Mouse (Mus musculus) bone marrow macrophage, adult 2 months (primary cell): ENCODE measurements around the gene Lman2. TPM values are rescaled to one million over a fixed set of nuclear protein-coding genes. Genes with fewer than 3 reads are reported as not detected.

Experiments used
- H3K27ac ChIP-seq: 2 replicates; pipeline ENCODE4 v1.5.1; 2012; ENCODE audit warnings: low read depth, low read length; ENCODE audit not compliant: insufficient read depth
- H3K4me1 ChIP-seq: 2 replicates; pipeline ENCODE4 v1.6.1; 2012; ENCODE audit warnings: low read length; ENCODE audit not compliant: control insufficient read depth, insufficient read depth
- H3K4me3 ChIP-seq: 2 replicates; pipeline ENCODE4 v1.5.1; 2012; ENCODE audit warnings: mild to moderate bottlenecking, low read length, moderate library complexity; ENCODE audit not compliant: insufficient read depth
- CTCF ChIP-seq: IDR thresholded peaks from 2 replicates; pipeline ENCODE4 v1.5.1; 2012; ENCODE audit warnings: low read depth, mild to moderate bottlenecking, low read length, moderate library complexity
- POLR2A ChIP-seq: IDR thresholded peaks from 2 replicates; pipeline ENCODE4 v1.6.1; 2012; ENCODE audit warnings: mild to moderate bottlenecking, low read depth, low read length, borderline replicate concordance
- polyA plus RNA-seq: library from polyadenylated mRNA; stranded (reverse); fragments of >200 nt; gene quantifications from 2 replicates; pipeline ENCODE4 v1.2.4, GENCODE M21; 2012; ENCODE audit not compliant: missing spikeins, insufficient read depth, insufficient read length

The Lman2 gene
- polyA plus RNA-seq, 1 experiment: 94.6 TPM

DNA sequence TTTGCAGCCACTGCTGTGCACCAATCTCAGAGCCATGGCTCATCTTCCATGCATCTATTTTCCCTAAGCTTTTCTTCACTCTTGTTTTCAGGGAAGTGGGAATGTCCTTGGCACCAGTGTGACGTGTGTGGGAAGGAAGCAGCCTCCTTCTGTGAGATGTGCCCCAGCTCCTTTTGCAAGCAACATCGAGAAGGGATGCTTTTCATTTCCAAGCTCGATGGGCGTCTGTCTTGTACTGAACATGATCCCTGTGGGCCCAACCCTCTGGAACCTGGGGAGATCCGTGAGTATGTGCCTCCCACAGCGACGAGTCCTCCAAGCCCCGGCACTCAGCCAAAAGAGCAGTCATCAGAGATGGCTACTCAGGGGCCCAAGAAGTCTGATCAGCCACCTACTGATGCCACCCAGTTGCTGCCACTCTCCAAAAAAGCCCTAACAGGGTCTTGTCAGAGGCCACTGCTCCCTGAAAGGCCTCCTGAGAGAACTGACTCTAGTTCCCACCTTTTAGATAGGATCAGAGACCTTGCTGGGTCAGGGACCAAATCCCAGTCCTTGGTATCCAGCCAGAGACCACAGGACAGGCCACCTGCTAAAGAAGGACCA, 50.5 kb downstream of the Lman2 start:
- Histone ChIP-seq H3K27ac (no peak overlapping the region), H3K4me1 (peaks cover 4% of the 10 kb centered on the region), H3K4me3 (no peak overlapping the region)
- TF ChIP-seq CTCF: no peak
- TF ChIP-seq POLR2A: no peak

DNA sequence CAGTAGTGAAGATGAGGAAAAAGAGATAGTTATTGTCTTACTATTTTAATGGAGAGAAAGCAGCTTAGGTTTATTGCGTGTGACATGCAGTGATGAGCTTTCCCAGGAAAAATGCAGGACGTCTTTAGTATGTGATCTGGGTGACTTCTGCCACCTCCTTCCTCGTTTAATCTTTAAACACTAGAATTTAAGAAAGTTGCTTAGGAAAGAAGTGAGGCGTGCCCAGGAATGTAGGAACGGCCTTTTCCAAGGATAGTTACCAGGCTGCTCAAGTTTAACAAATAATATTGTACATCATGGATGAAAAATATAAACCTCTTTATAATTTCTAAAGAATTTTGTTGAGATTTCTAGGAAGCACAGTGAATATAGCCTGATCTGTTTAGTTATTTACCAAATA, 61.7 kb downstream of the Lman2 start:
- H3K4me3 ChIP-seq: no peak overlapping the region
- H3K4me1 ChIP-seq: no peaks in the 10 kb centered on the region
- no peak overlapping the region for H3K27ac ChIP-seq
- TF ChIP-seq CTCF (no peak), POLR2A (no peak)

DNA sequence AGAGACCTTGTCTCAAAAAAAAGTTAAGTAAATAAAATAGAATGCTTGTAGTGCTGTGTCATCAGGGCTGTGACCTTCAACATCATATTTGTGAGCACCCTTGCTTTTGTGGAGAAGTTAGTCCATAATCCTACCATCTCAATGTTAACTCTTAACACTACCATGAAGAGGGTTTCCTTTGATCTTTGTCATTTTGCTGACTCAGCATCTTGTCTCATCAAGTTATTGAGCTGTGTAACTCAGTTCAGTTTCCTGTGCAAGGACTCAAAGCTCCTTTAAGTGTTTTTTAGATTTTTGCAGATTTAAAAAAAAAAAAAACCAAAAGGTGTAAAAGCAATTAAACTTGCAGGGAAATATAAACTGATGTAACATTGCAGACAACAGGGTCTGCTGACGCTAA, 65.8 kb downstream of the Lman2 start:
- Histone ChIP-seq H3K27ac (no peak overlapping the region), H3K4me1 (no peaks in the 10 kb centered on the region), H3K4me3 (no peak overlapping the region)
- TF ChIP-seq CTCF (no peak), POLR2A (no peak)

Other genes with a start within 250 kb of the Lman2 start
- not detected in 2 replicates for gene Gm17617, start 229.2 kb downstream of the Lman2 start, polyA plus RNA-seq
- gene Fgfr4, start 210.1 kb downstream of the Lman2 start, polyA plus RNA-seq: not detected in 2 replicates
- gene Nsd1, start 153.0 kb downstream of the Lman2 start, polyA plus RNA-seq: 51.0 and 51.4 TPM in 2 replicates
- gene Prelid1, start 42.3 kb downstream of the Lman2 start, polyA plus RNA-seq: 283 TPM in 2 replicates
- 75.6 and 91.3 TPM in 2 replicates for gene Rab24, start 40.8 kb downstream of the Lman2 start, polyA plus RNA-seq
- 8.6 and 8.8 TPM in 2 replicates for gene Mxd3, start 33.0 kb downstream of the Lman2 start, polyA plus RNA-seq
- 34.7 and 39.1 TPM in 2 replicates for gene Rgs14, start 6.9 kb upstream of the Lman2 start, polyA plus RNA-seq
- gene Slc34a1, start 35.4 kb upstream of the Lman2 start, polyA plus RNA-seq: not detected in 2 replicates
- not detected in 2 replicates for gene Pfn3, start 52.4 kb upstream of the Lman2 start, polyA plus RNA-seq
- gene F12, start 64.0 kb upstream of the Lman2 start, polyA plus RNA-seq: not detected in 2 replicates
- gene Grk6, start 82.3 kb upstream of the Lman2 start, polyA plus RNA-seq: 42.1 and 43.0 TPM in 2 replicates
- not detected in 2 replicates for gene Prr7, start 101.5 kb upstream of the Lman2 start, polyA plus RNA-seq
- 0.62 and 1.2 TPM in 2 replicates for gene Dbn1, start 125.3 kb upstream of the Lman2 start, polyA plus RNA-seq
- gene Pdlim7, start 150.9 kb upstream of the Lman2 start, polyA plus RNA-seq: 6.0 TPM in 2 replicates
- gene Dok3, start 166.5 kb upstream of the Lman2 start, polyA plus RNA-seq: 87.8 and 94.2 TPM in 2 replicates
- gene Ddx41, start 173.9 kb upstream of the Lman2 start, polyA plus RNA-seq: 39.1 and 39.8 TPM in 2 replicates
- 45.6 and 47.6 TPM in 2 replicates for gene Fam193b, start 208.3 kb upstream of the Lman2 start, polyA plus RNA-seq
- 90.3 and 94.9 TPM in 2 replicates for gene Tmed9, start 210.9 kb upstream of the Lman2 start, polyA plus RNA-seq
- 25.2 and 27.5 TPM in 2 replicates for gene B4galt7, start 237.1 kb upstream of the Lman2 start, polyA plus RNA-seq